Mouse (Mus musculus): ENCODE data around the gene Prss56.

The Prss56 gene

DNA sequence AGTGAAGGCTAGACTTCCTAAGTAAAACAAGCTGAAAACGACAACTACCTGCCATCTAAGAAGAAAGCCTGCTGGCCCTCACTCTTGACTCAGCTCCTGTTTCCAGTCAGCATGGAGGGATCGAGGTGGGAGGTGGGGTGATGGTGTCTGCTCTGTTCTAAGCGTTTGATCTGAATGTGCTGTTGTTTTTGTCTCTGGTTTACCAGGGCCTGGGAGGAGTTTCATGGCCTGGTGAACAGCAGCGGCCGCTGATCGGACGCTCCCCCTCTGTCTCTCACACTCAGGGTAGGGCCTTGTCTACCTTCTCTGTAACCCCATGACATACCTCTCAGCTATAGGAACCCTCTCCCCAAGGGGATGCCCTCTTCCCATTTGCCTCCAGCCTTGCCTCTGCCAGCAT, 49.1 kb downstream of the Prss56 start:
- no peak for DNase-seq (ENCODE audit: low read depth)
